Mouse (Mus musculus): ENCODE results near the gene Sh3glb1. TPM values are rescaled to one million over a fixed set of nuclear protein-coding genes. Genes with fewer than 3 reads are reported as not detected.

The Sh3glb1 gene
- total RNA-seq, 2 experiments from 2014 or later = 60.2 to 64.9 TPM

- no peak for DNase-seq (ENCODE audit: extremely low spot score in 1 of 2, low spot score in 1 of 2)
Measured at GRCm38 (mm10) chr3:144676249-144676648, 43.9 kb downstream of the Sh3glb1 start.

- DNase-seq (ENCODE audit: extremely low spot score in 1 of 2, low spot score in 1 of 2) = no peak
Measured at GRCm38 (mm10) chr3:144672016-144672415, 48.1 kb downstream of the Sh3glb1 start.

GRCm38 (mm10) chr3:144669944-144670874 is 49.9 kb downstream of the Sh3glb1 start:
- no peak for DNase-seq (ENCODE audit: extremely low spot score in 1 of 2, low spot score in 1 of 2)

- DNase-seq (ENCODE audit: extremely low spot score in 1 of 2, low spot score in 1 of 2) = no peak
Measured at GRCm38 (mm10) chr3:144669457-144669864, 50.7 kb downstream of the Sh3glb1 start.

- no peak for DNase-seq (ENCODE audit: extremely low spot score in 1 of 2, low spot score in 1 of 2)
Measured at GRCm38 (mm10) chr3:144668949-144669348, 51.2 kb downstream of the Sh3glb1 start.

- no peak for DNase-seq (ENCODE audit: extremely low spot score in 1 of 2, low spot score in 1 of 2)
Measured at GRCm38 (mm10) chr3:144668039-144668438, 52.1 kb downstream of the Sh3glb1 start.

GRCm38 (mm10) chr3:144664363-144665299 is 55.5 kb downstream of the Sh3glb1 start:
- no peak for DNase-seq (ENCODE audit: extremely low spot score in 1 of 2, low spot score in 1 of 2)

- no peak for DNase-seq (ENCODE audit: extremely low spot score in 1 of 2, low spot score in 1 of 2)
Measured at GRCm38 (mm10) chr3:144663415-144664093, 56.6 kb downstream of the Sh3glb1 start.

GRCm38 (mm10) chr3:144662215-144662852 is 57.8 kb downstream of the Sh3glb1 start:
- no peak for DNase-seq (ENCODE audit: extremely low spot score in 1 of 2, low spot score in 1 of 2)

- no peak for DNase-seq (ENCODE audit: extremely low spot score in 1 of 2, low spot score in 1 of 2)
Measured at GRCm38 (mm10) chr3:144661439-144661838, 58.7 kb downstream of the Sh3glb1 start.

GRCm38 (mm10) chr3:144644202-144644601 is 75.9 kb downstream of the Sh3glb1 start:
- DNase-seq (ENCODE audit: extremely low spot score in 1 of 2, low spot score in 1 of 2) = no peak

- peak in 1 of 2 experiments; percentile 9 for DNase-seq (ENCODE audit: extremely low spot score in 1 of 2, low spot score in 1 of 2)
Measured at GRCm38 (mm10) chr3:144643301-144643871, 76.7 kb downstream of the Sh3glb1 start.

GRCm38 (mm10) chr3:144642141-144642540 is 78.0 kb downstream of the Sh3glb1 start:
- no peak for DNase-seq (ENCODE audit: extremely low spot score in 1 of 2, low spot score in 1 of 2)

- DNase-seq (ENCODE audit: extremely low spot score in 1 of 2, low spot score in 1 of 2) = no peak
Measured at GRCm38 (mm10) chr3:144640033-144640432, 80.1 kb downstream of the Sh3glb1 start.

- DNase-seq (ENCODE audit: extremely low spot score in 1 of 2, low spot score in 1 of 2) = no peak
Measured at GRCm38 (mm10) chr3:144639387-144639786, 80.7 kb downstream of the Sh3glb1 start.

- no peak for DNase-seq (ENCODE audit: extremely low spot score in 1 of 2, low spot score in 1 of 2)
Measured at GRCm38 (mm10) chr3:144638110-144638509, 82.0 kb downstream of the Sh3glb1 start.

- no peak for DNase-seq (ENCODE audit: extremely low spot score in 1 of 2, low spot score in 1 of 2)
Measured at GRCm38 (mm10) chr3:144635236-144635635, 84.9 kb downstream of the Sh3glb1 start.
